Mouse (Mus musculus) MEL (cell line): ENCODE measurements around the gene Gatad2a.

Source experiments
- CHD2 ChIP-seq: IDR thresholded peaks from 2 replicates; pipeline ENCODE4 v1.6.1; 2011; ENCODE audit warnings: low read length, improper control_type of control experiment
- CTCF ChIP-seq, 3 experiments: IDR thresholded peaks in 2 of 3; conservative IDR thresholded peaks in 1 of 3; 2 replicates each; pipeline ENCODE4 v1.5.1; 2011 to 2012; ENCODE audit warnings: low read length in 3 of 3, low read depth in 2 of 3, mild to moderate bottlenecking in 2 of 3, improper control_type of control experiment in 1 of 3, inconsistent platforms in 1 of 3, mixed read lengths in 1 of 3, moderate library complexity in 1 of 3; ENCODE audit not compliant: control insufficient read depth in 1 of 3, insufficient read depth in 1 of 3, poor library complexity in 1 of 3, severe bottlenecking in 1 of 3
- EP300 ChIP-seq, 2 experiments: IDR thresholded peaks; 2 replicates each; pipeline ENCODE4 v1.6.1; 2011; ENCODE audit warnings: improper control_type of control experiment in 2 of 2, low read length in 2 of 2, low read depth in 1 of 2, mild to moderate bottlenecking in 1 of 2
- GATA1 ChIP-seq: IDR thresholded peaks from 2 replicates; pipeline ENCODE4 v1.6.1; 2011; ENCODE audit warnings: low read depth, low read length, improper control_type of control experiment
- MAFK ChIP-seq: IDR thresholded peaks from 2 replicates; pipeline ENCODE4 v1.6.1; 2011; ENCODE audit warnings: low read depth, mild to moderate bottlenecking, low read length, improper control_type of control experiment, borderline replicate concordance
- MXI1 ChIP-seq: IDR thresholded peaks from 2 replicates; pipeline ENCODE4 v1.6.1; 2011; ENCODE audit warnings: mild to moderate bottlenecking, low read depth, low read length, improper control_type of control experiment
- POLR2A ChIP-seq, 2 experiments: IDR thresholded peaks; 2 replicates each; pipeline ENCODE4 v1.6.1; 2011 to 2012; ENCODE audit warnings: low read length in 2 of 2, mild to moderate bottlenecking in 2 of 2, control low read depth in 1 of 2, improper control_type of control experiment in 1 of 2, low read depth in 1 of 2, moderate library complexity in 1 of 2; ENCODE audit not compliant: control insufficient read depth in 1 of 2, insufficient read depth in 1 of 2, poor library complexity in 1 of 2
- POLR2AphosphoS5 ChIP-seq: IDR thresholded peaks from 2 replicates; pipeline ENCODE4 v1.6.1; 2012; ENCODE audit warnings: low read depth, borderline replicate concordance, mild to moderate bottlenecking, inconsistent platforms, low read length, moderate library complexity, mixed read lengths
- RCOR1 ChIP-seq: IDR thresholded peaks from 2 replicates; pipeline ENCODE4 v1.6.1; 2012; ENCODE audit warnings: low read depth, mild to moderate bottlenecking, inconsistent platforms, low read length, improper control_type of control experiment
- SMC3 ChIP-seq: IDR thresholded peaks from 2 replicates; pipeline ENCODE4 v1.6.1; 2011; ENCODE audit warnings: low read depth, low read length, improper control_type of control experiment
- TAL1 ChIP-seq: IDR thresholded peaks from 2 replicates; pipeline ENCODE4 v1.6.1; 2012; ENCODE audit warnings: mild to moderate bottlenecking, inconsistent platforms, low read length, moderate library complexity, mixed read lengths
- TBP ChIP-seq: IDR thresholded peaks from 2 replicates; pipeline ENCODE4 v1.8.0; 2011; ENCODE audit warnings: low read depth, low read length, improper control_type of control experiment
- TCF12 ChIP-seq: IDR thresholded peaks from 2 replicates; pipeline ENCODE4 v1.6.1; 2014; ENCODE audit warnings: low read depth, mild to moderate bottlenecking, inconsistent platforms, low read length, improper control_type of control experiment, moderate library complexity
- USF1 ChIP-seq: IDR thresholded peaks from 2 replicates; pipeline ENCODE4 v1.6.1; 2014; ENCODE audit warnings: low read depth, mild to moderate bottlenecking, inconsistent platforms, low read length, improper control_type of control experiment, moderate library complexity

DNA sequence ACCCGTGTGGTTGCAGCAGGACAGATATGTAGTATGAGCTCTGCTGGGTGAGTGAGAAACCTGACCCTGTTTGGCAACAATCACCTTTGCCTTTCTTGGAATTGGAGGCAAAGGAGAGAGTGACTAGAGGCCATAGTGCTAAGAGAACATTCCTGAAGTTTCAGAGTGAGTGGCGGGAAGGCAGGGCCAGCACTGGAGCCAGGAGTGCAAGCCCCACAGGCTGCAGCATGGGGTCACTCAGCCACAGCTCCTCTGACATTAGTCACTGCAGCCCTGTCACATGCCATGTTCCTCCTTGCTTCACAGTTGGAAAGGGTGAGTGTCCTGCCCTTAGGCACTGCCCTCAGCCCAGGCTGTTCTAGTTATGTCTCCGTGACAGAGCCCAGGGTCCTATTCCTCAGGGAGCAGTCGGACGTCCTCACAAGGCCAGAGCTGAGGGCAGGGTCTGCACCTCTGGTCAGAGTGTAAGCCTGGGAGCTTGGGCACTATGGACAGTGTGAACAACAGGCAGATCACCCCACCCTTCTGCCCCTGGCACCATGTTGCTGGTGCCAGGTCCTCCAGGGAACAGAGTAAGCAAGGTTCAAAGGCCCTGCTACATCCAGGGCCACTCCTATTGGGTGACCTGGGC is 128.4 kb downstream of the Gatad2a start:
- TF ChIP-seq POLR2A (IDR thresholded peaks at IDR 0.05; ENCODE audit: control insufficient read depth in 1 of 2, insufficient read depth in 1 of 2, low read depth in 1 of 2, low read length in 2 of 2, poor library complexity in 1 of 2): no peak
- TF ChIP-seq CTCF (IDR thresholded peaks at IDR 0.05 in 2 of 3, conservative IDR thresholded peaks at IDR 0.05 in 1 of 3; ENCODE audit: control insufficient read depth in 1 of 3, insufficient read depth in 1 of 3, low read depth in 2 of 3, low read length in 3 of 3, poor library complexity in 1 of 3, severe bottlenecking in 1 of 3): no peak
- TF ChIP-seq USF1: no peak
- no peak for TF ChIP-seq TAL1
- no peak for TF ChIP-seq TBP
- no peak for TF ChIP-seq POLR2AphosphoS5
- TF ChIP-seq TCF12: no peak
- no peak for TF ChIP-seq MAFK
- no peak for TF ChIP-seq EP300 (IDR thresholded peaks at IDR 0.05; ENCODE audit: low read depth in 1 of 2, low read length in 2 of 2)
- no peak for TF ChIP-seq RCOR1
- TF ChIP-seq MXI1: no peak
- no peak for TF ChIP-seq CHD2
- TF ChIP-seq GATA1: no peak
- TF ChIP-seq SMC3: no peak
